Mouse (Mus musculus): ENCODE measurements around the gene Kcnt2. TPM values are rescaled to one million over a fixed set of nuclear protein-coding genes. Genes with fewer than 3 reads are reported as not detected.

Gene Kcnt2
- polyA plus RNA-seq, 1 experiment from 2014 or later: 0.49 TPM

- Histone ChIP-seq H3K27ac (ENCODE audit: low read depth, low read length) (no peak overlapping the region), H3K9ac (ENCODE audit: low read depth, low read length) (no peak overlapping the region), H3K27me3 (replicated peaks; ENCODE audit: control insufficient read depth, insufficient read depth, low read length) (no peaks in the 10 kb centered on the region), H3K4me2 (no peak overlapping the region), H3K9me3 (ENCODE audit: control insufficient read depth, low read length) (no peaks in the 10 kb centered on the region), H3K36me3 (ENCODE audit: control insufficient read depth, insufficient read depth, low read length) (no peaks in the 10 kb centered on the region), H3K4me3 (ENCODE audit: low read depth, low read length) (no peak overlapping the region), H3K4me1 (replicated peaks; ENCODE audit: control insufficient read depth, insufficient read depth, low read length) (no peaks in the 10 kb centered on the region)
- WGBS: 73% methylated on average over 5 of the region's 5 CpGs
- DNase-seq (ENCODE audit: low spot score) (no peak), ATAC-seq (replicated peaks; ENCODE audit: low FRiP score) (no peak)
Observed at GRCm38 (mm10) chr1:140438176-140438575, 192.2 kb downstream of the Kcnt2 start.

GRCm38 (mm10) chr1:140443904-140444303 lies 197.9 kb downstream of the Kcnt2 start:
- Histone ChIP-seq H3K9me3 (ENCODE audit: control insufficient read depth, low read length) (no peaks in the 10 kb centered on the region), H3K4me1 (replicated peaks; ENCODE audit: control insufficient read depth, insufficient read depth, low read length) (no peaks in the 10 kb centered on the region), H3K4me3 (ENCODE audit: low read depth, low read length) (no peak overlapping the region), H3K27ac (ENCODE audit: low read depth, low read length) (no peak overlapping the region), H3K36me3 (ENCODE audit: control insufficient read depth, insufficient read depth, low read length) (no peaks in the 10 kb centered on the region), H3K4me2 (no peak overlapping the region), H3K9ac (ENCODE audit: low read depth, low read length) (no peak overlapping the region), H3K27me3 (replicated peaks; ENCODE audit: control insufficient read depth, insufficient read depth, low read length) (no peaks in the 10 kb centered on the region)
- DNase-seq (ENCODE audit: low spot score) (no peak), ATAC-seq (replicated peaks; ENCODE audit: low FRiP score) (no peak)
- WGBS: 76% methylated on average over 1 of the region's 1 CpGs

- H3K27me3 ChIP-seq (replicated peaks; ENCODE audit: control insufficient read depth, insufficient read depth, low read length): no peaks in the 10 kb centered on the region
- H3K4me1 ChIP-seq (replicated peaks; ENCODE audit: control insufficient read depth, insufficient read depth, low read length): no peaks in the 10 kb centered on the region
- no peak for ATAC-seq (replicated peaks; ENCODE audit: low FRiP score)
Observed at GRCm38 (mm10) chr1:140444394-140444793, 198.4 kb downstream of the Kcnt2 start.

GRCm38 (mm10) chr1:140451461-140451860 lies 205.5 kb downstream of the Kcnt2 start:
- Histone ChIP-seq H3K4me1 (replicated peaks; ENCODE audit: control insufficient read depth, insufficient read depth, low read length) (no peaks in the 10 kb centered on the region), H3K4me2 (no peak overlapping the region), H3K36me3 (ENCODE audit: control insufficient read depth, insufficient read depth, low read length) (no peaks in the 10 kb centered on the region), H3K4me3 (ENCODE audit: low read depth, low read length) (no peak overlapping the region), H3K27me3 (replicated peaks; ENCODE audit: control insufficient read depth, insufficient read depth, low read length) (no peaks in the 10 kb centered on the region), H3K27ac (ENCODE audit: low read depth, low read length) (no peak overlapping the region), H3K9ac (ENCODE audit: low read depth, low read length) (no peak overlapping the region), H3K9me3 (ENCODE audit: control insufficient read depth, low read length) (no peaks in the 10 kb centered on the region)
- DNase-seq (ENCODE audit: low spot score) (no peak), ATAC-seq (replicated peaks; ENCODE audit: low FRiP score) (no peak)
- WGBS: 86% methylated on average over 3 of the region's 3 CpGs

More at GRCm38 (mm10) chr1:140444394-140444793, 198.4 kb downstream of the Kcnt2 start:
- H3K9me3 ChIP-seq (ENCODE audit: control insufficient read depth, low read length): no peaks in the 10 kb centered on the region
- no peak for DNase-seq (ENCODE audit: low spot score)
- no peak overlapping the region for H3K4me3 ChIP-seq (ENCODE audit: low read depth, low read length)
- H3K36me3 ChIP-seq (ENCODE audit: control insufficient read depth, insufficient read depth, low read length): no peaks in the 10 kb centered on the region
- no peak overlapping the region for H3K4me2 ChIP-seq
- H3K9ac ChIP-seq (ENCODE audit: low read depth, low read length): no peak overlapping the region
- no peak overlapping the region for H3K27ac ChIP-seq (ENCODE audit: low read depth, low read length)
- whole genome bisulfite sequencing: 73% methylated on average over 5 of the region's 5 CpGs

GRCm38 (mm10) chr1:140451924-140452323 lies 206.0 kb downstream of the Kcnt2 start:
- Histone ChIP-seq H3K9ac (ENCODE audit: low read depth, low read length) (no peak overlapping the region), H3K4me2 (no peak overlapping the region), H3K4me1 (replicated peaks; ENCODE audit: control insufficient read depth, insufficient read depth, low read length) (no peaks in the 10 kb centered on the region), H3K4me3 (ENCODE audit: low read depth, low read length) (no peak overlapping the region), H3K36me3 (ENCODE audit: control insufficient read depth, insufficient read depth, low read length) (no peaks in the 10 kb centered on the region), H3K9me3 (ENCODE audit: control insufficient read depth, low read length) (no peaks in the 10 kb centered on the region), H3K27ac (ENCODE audit: low read depth, low read length) (no peak overlapping the region), H3K27me3 (replicated peaks; ENCODE audit: control insufficient read depth, insufficient read depth, low read length) (no peaks in the 10 kb centered on the region)
- WGBS: 70% methylated on average over 1 of the region's 1 CpGs
- ATAC-seq (replicated peaks; ENCODE audit: low FRiP score): no peak
- DNase-seq (ENCODE audit: low spot score): no peak

GRCm38 (mm10) chr1:140455903-140456302 lies 209.9 kb downstream of the Kcnt2 start:
- Histone ChIP-seq H3K9ac (ENCODE audit: low read depth, low read length) (no peak overlapping the region), H3K4me1 (replicated peaks; ENCODE audit: control insufficient read depth, insufficient read depth, low read length) (no peaks in the 10 kb centered on the region), H3K36me3 (ENCODE audit: control insufficient read depth, insufficient read depth, low read length) (no peaks in the 10 kb centered on the region), H3K4me2 (no peak overlapping the region), H3K27me3 (replicated peaks; ENCODE audit: control insufficient read depth, insufficient read depth, low read length) (no peaks in the 10 kb centered on the region), H3K9me3 (ENCODE audit: control insufficient read depth, low read length) (no peaks in the 10 kb centered on the region), H3K27ac (ENCODE audit: low read depth, low read length) (no peak overlapping the region), H3K4me3 (ENCODE audit: low read depth, low read length) (no peak overlapping the region)
- DNase-seq (ENCODE audit: low spot score) (no peak), ATAC-seq (replicated peaks; ENCODE audit: low FRiP score) (no peak)
- 74% methylated on average over 2 of the region's 2 CpGs for WGBS

- WGBS: 78% methylated on average over 2 of the region's 2 CpGs
- H3K4me2 ChIP-seq: no peak overlapping the region
- no peak overlapping the region for H3K4me3 ChIP-seq (ENCODE audit: low read depth, low read length)
- H3K27me3 ChIP-seq (replicated peaks; ENCODE audit: control insufficient read depth, insufficient read depth, low read length): no peaks in the 10 kb centered on the region
- DNase-seq (ENCODE audit: low spot score) (no peak), ATAC-seq (replicated peaks; ENCODE audit: low FRiP score) (no peak)
- H3K4me1 ChIP-seq (replicated peaks; ENCODE audit: control insufficient read depth, insufficient read depth, low read length): no peaks in the 10 kb centered on the region
- H3K36me3 ChIP-seq (ENCODE audit: control insufficient read depth, insufficient read depth, low read length): no peaks in the 10 kb centered on the region
- no peak overlapping the region for H3K9ac ChIP-seq (ENCODE audit: low read depth, low read length)
- no peak overlapping the region for H3K27ac ChIP-seq (ENCODE audit: low read depth, low read length)
- H3K9me3 ChIP-seq (ENCODE audit: control insufficient read depth, low read length): no peaks in the 10 kb centered on the region
Observed at GRCm38 (mm10) chr1:140456873-140457272, 210.9 kb downstream of the Kcnt2 start.

- no peaks in the 10 kb centered on the region for H3K4me1 ChIP-seq (replicated peaks; ENCODE audit: control insufficient read depth, insufficient read depth, low read length)
- H3K27me3 ChIP-seq (replicated peaks; ENCODE audit: control insufficient read depth, insufficient read depth, low read length): no peaks in the 10 kb centered on the region
- DNase-seq (ENCODE audit: low spot score): no peak
- no peak overlapping the region for H3K4me3 ChIP-seq (ENCODE audit: low read depth, low read length)
- H3K36me3 ChIP-seq (ENCODE audit: control insufficient read depth, insufficient read depth, low read length): no peaks in the 10 kb centered on the region
- no peak for ATAC-seq (replicated peaks; ENCODE audit: low FRiP score)
- no peak overlapping the region for H3K9ac ChIP-seq (ENCODE audit: low read depth, low read length)
- H3K4me2 ChIP-seq: no peak overlapping the region
- 87% methylated on average over 4 of the region's 4 CpGs for WGBS
- no peaks in the 10 kb centered on the region for H3K9me3 ChIP-seq (ENCODE audit: control insufficient read depth, low read length)
- no peak overlapping the region for H3K27ac ChIP-seq (ENCODE audit: low read depth, low read length)
Observed at GRCm38 (mm10) chr1:140468315-140468714, 222.4 kb downstream of the Kcnt2 start.

GRCm38 (mm10) chr1:140469586-140469985 lies 223.6 kb downstream of the Kcnt2 start:
- DNase-seq (ENCODE audit: low spot score) (no peak), ATAC-seq (replicated peaks; ENCODE audit: low FRiP score) (no peak)
- no peak overlapping the region for H3K4me2 ChIP-seq
- H3K4me1 ChIP-seq (replicated peaks; ENCODE audit: control insufficient read depth, insufficient read depth, low read length): no peaks in the 10 kb centered on the region
- no peaks in the 10 kb centered on the region for H3K9me3 ChIP-seq (ENCODE audit: control insufficient read depth, low read length)
- H3K4me3 ChIP-seq (ENCODE audit: low read depth, low read length): no peak overlapping the region
- H3K27ac ChIP-seq (ENCODE audit: low read depth, low read length): no peak overlapping the region
- H3K36me3 ChIP-seq (ENCODE audit: control insufficient read depth, insufficient read depth, low read length): no peaks in the 10 kb centered on the region
- no peak overlapping the region for H3K9ac ChIP-seq (ENCODE audit: low read depth, low read length)
- 80% methylated on average over 1 of the region's 1 CpGs for WGBS
- H3K27me3 ChIP-seq (replicated peaks; ENCODE audit: control insufficient read depth, insufficient read depth, low read length): no peaks in the 10 kb centered on the region
